Mouse (Mus musculus): ENCODE data around the gene Hivep3. TPM values are rescaled to one million over a fixed set of nuclear protein-coding genes. Genes with fewer than 3 reads are reported as not detected.

Hivep3 gene
- polyA plus RNA-seq (2017; shearing (Covaris generic)): 10 to 100 TPM in 2 of 3 experiments, 1 to 10 TPM in 1; 9.1 to 39.1 (median 33.5) TPM

GRCm38 (mm10) chr4:119733184-119733880 lies at the start of gene Hivep3:
Gene Hivep3, plus strand, starts transcription at chr4:119733784.
- ATAC-seq: peak; percentile 97

- ATAC-seq: no peak
Measured at GRCm38 (mm10) chr4:119685746-119686145, 47.8 kb upstream of the Hivep3 start.

GRCm38 (mm10) chr4:119698339-119698738 lies 35.2 kb upstream of the Hivep3 start:
- no peak for ATAC-seq

- ATAC-seq: no peak
Measured at GRCm38 (mm10) chr4:119701269-119701954, 32.2 kb upstream of the Hivep3 start.

GRCm38 (mm10) chr4:119703965-119704364 lies 29.6 kb upstream of the Hivep3 start:
- no peak for ATAC-seq

GRCm38 (mm10) chr4:119707326-119707725 lies 26.3 kb upstream of the Hivep3 start:
- ATAC-seq: no peak

- ATAC-seq: no peak
Measured at GRCm38 (mm10) chr4:119707751-119708150, 25.8 kb upstream of the Hivep3 start.

GRCm38 (mm10) chr4:119710208-119710607 lies 23.4 kb upstream of the Hivep3 start:
- ATAC-seq: no peak

GRCm38 (mm10) chr4:119717443-119717842 lies 16.1 kb upstream of the Hivep3 start:
- ATAC-seq: no peak

GRCm38 (mm10) chr4:119721531-119721930 lies 12.1 kb upstream of the Hivep3 start:
- no peak for ATAC-seq

- peak; percentile 50 for ATAC-seq
Measured at GRCm38 (mm10) chr4:119726074-119726473, 7.5 kb upstream of the Hivep3 start.

- ATAC-seq: no peak
Measured at GRCm38 (mm10) chr4:119727871-119728270, 5.7 kb upstream of the Hivep3 start.

- ATAC-seq: no peak
Measured at GRCm38 (mm10) chr4:119733942-119734341, 358 bp downstream of the Hivep3 start.

GRCm38 (mm10) chr4:119734352-119734751 lies 768 bp downstream of the Hivep3 start:
- ATAC-seq: no peak

- ATAC-seq: peak; percentile 93
Measured at GRCm38 (mm10) chr4:119738641-119739040, 5.1 kb downstream of the Hivep3 start.

GRCm38 (mm10) chr4:119739301-119740062 lies 5.9 kb downstream of the Hivep3 start:
- ATAC-seq: no peak

GRCm38 (mm10) chr4:119748341-119748740 lies 14.8 kb downstream of the Hivep3 start:
- no peak for ATAC-seq

GRCm38 (mm10) chr4:119750157-119750556 lies 16.6 kb downstream of the Hivep3 start:
- no peak for ATAC-seq

GRCm38 (mm10) chr4:119750681-119751211 lies 17.2 kb downstream of the Hivep3 start:
- no peak for ATAC-seq

- no peak for ATAC-seq
Measured at GRCm38 (mm10) chr4:119751408-119752006, 17.9 kb downstream of the Hivep3 start.

- ATAC-seq: no peak
Measured at GRCm38 (mm10) chr4:119759574-119760233, 26.1 kb downstream of the Hivep3 start.

- no peak for ATAC-seq
Measured at GRCm38 (mm10) chr4:119760820-119761219, 27.2 kb downstream of the Hivep3 start.

All from inflammation-experienced regulatory T-cells, adult 6 months (primary cell).